16 mouse cellular contexts compared by ENCODE assay signal in the genomic region with DNA sequence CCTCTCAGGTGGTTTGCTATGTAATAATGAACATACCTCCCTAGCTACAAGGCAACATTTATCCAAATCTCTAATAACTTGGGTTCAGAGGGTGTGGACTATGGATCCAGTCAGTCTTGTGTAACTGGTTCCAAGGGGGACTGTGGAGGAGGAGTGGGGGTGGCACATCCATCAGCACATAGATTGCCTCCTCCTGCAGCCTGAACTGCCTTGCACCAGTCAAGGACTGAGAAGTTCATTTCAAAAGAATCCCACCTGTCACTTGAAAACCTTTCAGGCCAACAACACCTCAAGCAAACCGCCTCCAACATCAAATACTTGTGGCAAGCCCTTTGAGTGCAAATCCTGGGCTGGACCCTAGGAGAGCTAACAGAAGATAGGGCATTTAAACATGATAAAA.
"Had no signal": no experiment of that assay in that cellular context is flagged by ENCODE, and none has a peak within 500 bp of the region (broad histone marks: within the 10 kb centered on the region; RNA-seq: fewer than 3 reads in every experiment).

No protein-coding gene starts in this region.

- H3K4me3 ChIP-seq: limb, embryonic 15.5 days; midbrain, embryonic 10.5 days; neural tube, embryonic 13.5 days had no signal

- H3K27me3 ChIP-seq: limb, embryonic 15.5 days; neural tube, embryonic 13.5 days had no signal

- H3K4me1 ChIP-seq: limb, embryonic 15.5 days; neural tube, embryonic 13.5 days had no signal

- H3K9ac ChIP-seq: limb, embryonic 15.5 days; liver, embryonic 14.5 days; neural tube, embryonic 13.5 days had no signal

- H3K27ac ChIP-seq: limb, embryonic 15.5 days; liver, embryonic 14.5 days; midbrain, embryonic 10.5 days; neural tube, embryonic 13.5 days had no signal

- H3K9me3 ChIP-seq: limb, embryonic 15.5 days; midbrain, embryonic 10.5 days; neural tube, embryonic 13.5 days had no signal

- ATAC-seq: midbrain, embryonic 16.5 days had no signal

- H3K36me3 ChIP-seq: limb, embryonic 15.5 days; midbrain, embryonic 10.5 days; neural tube, embryonic 13.5 days had no signal

- H3K4me2 ChIP-seq: limb, embryonic 15.5 days; neural tube, embryonic 13.5 days had no signal

- DNase-seq: kidney, adult 8-10 months; kidney, postnatal 25 days; layer of hippocampus, adult 9-11 months; layer of hippocampus, postnatal 36 days; lung, adult 18-20 months; lung, postnatal 36 days; retina, postnatal 1 day; right cerebral cortex, postnatal 4 days; spleen, adult 18-20 months; thymus, adult 18-20 months; thymus, postnatal 14 days had no signal
